Mouse (Mus musculus) large intestine, adult 2 months (tissue): ENCODE measurements around the gene Slc35c2. TPM values are rescaled to one million over a fixed set of nuclear protein-coding genes. Genes with fewer than 3 reads are reported as not detected.

Experiments used
- DNase-seq: peaks from one replicate; pipeline ENCODE4 v3.0.0-alpha.2; 2012; ENCODE audit warnings: low read depth, low spot score
- WGBS: fragments of 180-500 bp; shearing (Covaris S2); methylation state at CpG from one replicate; pipeline ENCODE4 v1.1.7; 2018; 5-methylcytosine and 5-hydroxymethylcytosine counted together
- polyA plus RNA-seq: library from polyadenylated mRNA; depleted of rRNA; stranded (reverse); fragments of >200 nt; gene quantifications from 2 replicates; pipeline ENCODE4 v1.2.3, GENCODE M21; 2012

Gene Slc35c2
- polyA plus RNA-seq, 1 experiment, result 67.5 TPM

- 75% methylated on average over 10 of the region's 10 CpGs for WGBS
- no peak for DNase-seq
Observed at GRCm38 (mm10) chr2:165316204-165316603, 28.5 kb upstream of the Slc35c2 start.

GRCm38 (mm10) chr2:165314197-165314596 is 26.5 kb upstream of the Slc35c2 start:
- DNase-seq, result no peak
- WGBS, result 88% methylated on average over 8 of the region's 8 CpGs

DNA sequence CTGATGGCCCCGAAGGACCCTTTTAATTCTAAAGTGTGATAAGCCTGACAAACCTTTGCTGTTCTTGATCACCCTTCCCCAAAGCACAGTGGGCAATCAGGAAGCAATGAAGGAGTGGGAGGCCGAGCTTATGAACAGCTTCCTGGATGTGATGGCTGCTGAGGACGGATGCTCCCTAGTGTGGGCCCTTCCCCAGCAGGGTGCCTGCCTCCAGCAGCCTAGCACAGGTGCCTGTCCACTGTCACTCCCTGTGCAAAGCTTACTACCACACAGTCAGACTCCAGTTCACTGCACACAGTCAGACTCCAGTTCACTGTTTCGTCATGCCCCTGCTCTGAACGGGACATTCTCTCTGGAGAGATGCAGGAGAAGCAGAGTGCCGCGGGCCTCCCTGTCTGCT is 24.7 kb upstream of the Slc35c2 start:
- 72% methylated on average over 7 of the region's 7 CpGs for WGBS
- DNase-seq, result no peak

GRCm38 (mm10) chr2:165311577-165311976 is 23.9 kb upstream of the Slc35c2 start:
- DNase-seq, result no peak
- WGBS, result 82% methylated on average over 12 of the region's 12 CpGs

DNA sequence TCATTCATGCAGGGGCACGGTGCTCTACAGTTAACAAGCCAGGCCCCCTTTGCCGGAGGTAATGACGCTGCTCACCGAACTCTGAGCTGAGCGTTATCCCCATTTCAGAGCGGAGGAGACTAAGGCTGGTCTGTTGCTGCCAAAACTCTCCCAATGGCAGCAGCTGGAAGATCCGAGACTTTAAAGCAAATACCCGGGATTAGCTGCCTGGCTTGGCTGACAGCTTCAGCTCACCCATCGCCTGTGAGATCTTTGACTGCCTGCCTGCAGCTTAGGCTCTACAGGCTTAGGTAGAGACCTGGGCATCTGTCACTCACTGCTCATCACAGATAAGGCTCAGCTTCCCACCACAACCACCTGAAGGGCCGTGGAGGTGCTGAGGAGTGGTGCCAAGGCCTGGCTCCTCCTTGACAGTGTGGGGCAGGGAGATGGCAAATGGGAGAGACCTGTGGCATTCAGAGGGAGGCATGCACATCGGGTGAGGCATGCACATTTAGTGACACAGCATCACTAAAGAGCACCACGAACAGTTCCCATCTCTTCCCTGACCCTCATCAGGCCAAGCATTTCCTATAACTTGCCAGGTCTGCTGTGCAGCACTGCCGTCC is 23.3 kb upstream of the Slc35c2 start:
- DNase-seq, result no peak
- WGBS, result 83% methylated on average over 13 of the region's 13 CpGs

DNA sequence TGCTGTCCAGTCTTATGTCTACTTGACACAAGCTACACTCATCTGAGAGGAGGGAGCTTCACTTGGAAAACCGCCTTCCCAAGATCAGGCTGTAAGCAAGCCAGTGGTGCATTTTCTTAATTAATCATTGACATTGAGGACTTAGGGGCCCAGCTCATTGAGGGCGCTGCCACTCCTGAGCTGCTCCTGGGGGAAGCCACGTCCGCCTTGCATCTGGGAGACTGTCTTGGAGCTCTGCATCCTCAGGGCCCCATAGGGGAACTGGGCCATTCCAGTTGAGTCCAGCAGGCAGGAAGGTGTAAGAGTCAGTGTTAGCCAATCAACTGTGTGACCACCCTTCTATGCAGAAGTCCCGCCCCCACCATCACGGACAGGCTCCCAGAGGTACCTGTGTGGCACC is 20.1 kb upstream of the Slc35c2 start:
- DNase-seq, result no peak
- 83% methylated on average over 6 of the region's 6 CpGs for WGBS

GRCm38 (mm10) chr2:165305438-165305837 is 17.8 kb upstream of the Slc35c2 start:
- DNase-seq, result no peak
- 78% methylated on average over 8 of the region's 8 CpGs for WGBS

- 94% methylated on average over 19 of the region's 19 CpGs for WGBS
- no peak for DNase-seq
Observed at GRCm38 (mm10) chr2:165304819-165305218, 17.1 kb upstream of the Slc35c2 start.

DNA sequence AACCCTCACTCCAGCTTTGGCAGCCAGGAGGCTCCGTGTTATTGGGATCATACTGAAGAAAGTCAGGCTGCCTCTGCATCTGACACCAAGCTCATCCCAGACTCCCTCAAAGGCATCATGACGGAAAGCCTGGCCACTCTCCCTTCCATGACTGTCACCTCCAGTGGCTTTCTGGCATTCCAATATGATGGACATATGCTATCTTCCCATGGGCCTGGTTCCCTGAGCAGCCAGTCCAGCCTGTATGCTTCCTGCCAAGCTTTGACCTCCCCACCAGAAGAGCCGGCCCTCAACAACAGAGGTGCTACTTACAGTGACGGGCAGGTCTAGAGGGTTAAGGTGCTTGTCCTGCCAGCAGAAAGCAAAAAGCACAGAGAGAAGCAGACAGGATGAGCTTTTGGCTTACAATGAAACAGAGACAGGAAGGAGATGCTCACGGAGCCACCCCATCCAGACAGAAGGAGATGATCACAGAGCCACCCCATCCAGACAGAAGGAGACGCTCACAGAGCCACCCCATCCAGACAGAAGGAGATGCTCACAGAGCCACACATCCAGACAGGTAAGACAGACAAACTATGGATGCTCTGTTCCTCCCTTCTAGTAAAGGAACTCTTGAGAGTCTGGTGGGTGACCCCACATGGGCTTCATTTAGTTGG is 15.8 kb upstream of the Slc35c2 start:
- 92% methylated on average over 6 of the region's 6 CpGs for WGBS
- no peak for DNase-seq

GRCm38 (mm10) chr2:165301409-165301808 is 13.7 kb upstream of the Slc35c2 start:
- WGBS, result 80% methylated on average over 3 of the region's 3 CpGs
- DNase-seq, result no peak

DNA sequence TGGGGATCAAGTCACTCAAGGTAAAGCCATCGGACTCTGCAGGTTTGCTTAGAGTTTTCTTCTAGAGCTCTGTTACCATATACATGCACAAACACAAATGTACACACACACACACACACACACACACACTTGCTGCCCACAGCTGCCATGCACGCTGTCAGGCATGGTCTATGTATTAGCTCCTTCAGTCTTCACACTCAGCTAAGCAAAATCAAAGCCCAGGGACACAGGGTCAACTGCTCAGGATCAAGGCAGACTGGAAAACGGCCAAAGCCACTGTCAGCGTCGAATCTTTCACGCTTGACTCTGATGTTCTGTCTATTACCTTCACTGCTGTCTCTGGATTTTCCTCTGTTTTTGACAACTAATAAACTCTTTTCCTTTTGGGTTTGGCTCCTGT is 13.2 kb upstream of the Slc35c2 start:
- 89% methylated on average over 6 of the region's 6 CpGs for WGBS
- DNase-seq, result no peak

DNA sequence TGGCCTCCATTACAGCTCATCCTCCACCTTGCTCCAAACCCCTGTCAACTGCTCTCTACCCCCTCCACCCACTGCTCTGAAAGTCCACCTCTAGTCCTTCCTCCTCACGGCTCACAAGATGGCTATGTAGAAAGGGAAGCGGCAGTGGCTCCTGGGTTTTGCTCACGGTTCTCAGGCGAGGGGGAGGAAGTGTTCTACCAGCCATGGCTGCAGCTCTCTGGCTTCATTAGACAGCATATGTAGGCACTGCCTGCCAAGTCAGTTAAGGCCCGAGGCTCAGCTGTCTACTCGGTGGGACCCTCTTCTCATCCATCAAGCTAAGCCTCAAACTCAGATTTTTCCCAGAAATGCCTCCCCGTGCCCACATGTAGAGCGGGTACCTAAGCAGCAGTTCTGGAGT is 12.8 kb upstream of the Slc35c2 start:
- no peak for DNase-seq
- 87% methylated on average over 8 of the region's 8 CpGs for WGBS

- 74% methylated on average over 11 of the region's 11 CpGs for WGBS
- no peak for DNase-seq
Observed at GRCm38 (mm10) chr2:165297429-165297828, 9.8 kb upstream of the Slc35c2 start.

- 89% methylated on average over 18 of the region's 18 CpGs for WGBS
Observed at GRCm38 (mm10) chr2:165296571-165296970, 8.9 kb upstream of the Slc35c2 start.

DNA sequence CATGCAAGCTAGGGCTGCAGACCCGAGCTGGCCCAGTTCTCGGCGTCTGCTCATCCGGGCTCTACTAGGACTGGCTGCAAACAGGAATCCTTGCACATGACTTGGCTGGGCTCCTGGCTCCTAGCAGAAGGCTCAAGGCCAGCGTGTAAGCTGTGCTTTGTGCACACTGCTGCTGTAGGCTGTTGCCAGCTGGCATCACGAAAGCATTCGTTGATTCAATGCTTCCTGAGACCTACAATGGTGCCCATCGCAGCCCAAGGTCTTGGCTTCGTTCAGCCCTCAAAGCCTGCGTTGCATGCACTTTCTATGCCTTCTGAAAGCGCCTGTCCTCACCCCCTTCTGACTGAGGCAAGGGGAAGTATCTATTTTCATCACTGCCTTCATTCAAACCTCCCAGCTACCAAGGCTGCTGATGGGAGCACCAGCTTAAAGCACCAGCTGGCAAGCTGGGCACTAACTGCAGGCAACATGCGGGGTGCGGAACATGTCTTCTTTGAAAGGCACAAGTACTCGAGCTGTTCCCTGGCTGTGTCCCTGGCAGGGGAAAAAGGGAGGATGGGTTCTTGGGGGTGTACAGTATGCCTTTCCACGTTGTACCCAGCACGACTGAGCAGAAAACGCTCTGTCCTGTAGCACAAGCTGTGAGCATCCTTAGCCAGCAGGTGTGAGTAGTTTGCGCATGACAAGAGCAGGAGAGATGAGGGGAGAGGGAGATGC is 804 bp upstream of the Slc35c2 start:
- no peak for DNase-seq

More at GRCm38 (mm10) chr2:165296571-165296970, 8.9 kb upstream of the Slc35c2 start:
- no peak for DNase-seq

DNA sequence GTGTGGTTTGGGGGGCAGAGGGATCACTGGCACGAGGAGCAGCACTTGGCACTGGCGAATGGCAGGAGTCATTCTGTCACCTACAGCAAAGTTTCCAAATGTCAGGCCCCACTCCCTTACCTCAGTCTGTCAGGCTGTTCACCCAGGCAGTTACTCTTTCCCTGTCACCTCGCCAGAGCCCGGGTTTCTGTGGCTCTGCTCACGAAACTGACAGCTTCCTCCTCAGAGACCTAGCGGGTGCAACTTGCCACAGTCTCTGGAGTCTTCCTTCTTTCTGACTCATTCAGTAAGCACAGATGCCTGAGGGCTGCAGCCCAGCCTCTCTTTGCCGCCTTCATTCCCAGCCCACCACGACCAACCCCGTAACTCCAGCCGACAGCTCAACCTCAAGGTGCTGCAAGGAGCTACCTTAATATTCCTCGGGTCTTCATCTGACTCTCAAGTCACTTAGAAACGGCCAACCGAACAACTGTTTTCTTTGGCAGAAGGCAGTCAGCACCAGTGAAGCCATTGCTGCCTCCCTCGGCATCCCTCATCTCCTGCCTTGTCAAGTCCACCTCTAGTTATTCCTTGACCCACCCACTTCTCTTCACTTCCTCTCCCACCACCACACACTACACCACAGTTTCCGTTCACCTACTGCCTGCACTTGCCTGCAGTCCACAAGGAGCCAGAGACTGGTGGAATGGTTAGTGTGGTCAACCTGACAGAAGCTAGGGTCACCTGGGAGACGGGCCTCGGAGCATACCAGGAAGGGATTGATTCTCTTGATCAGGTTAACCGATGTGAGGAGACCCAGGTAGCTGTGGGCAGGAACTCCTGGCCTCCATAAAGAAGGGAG is 1.1 kb downstream of the Slc35c2 start:
- 46% methylated on average over 18 of the region's 18 CpGs for WGBS
- no peak for DNase-seq

More for the DNA sequence above, 804 bp upstream of the Slc35c2 start:
- 47% methylated on average over 18 of the region's 18 CpGs for WGBS

DNA sequence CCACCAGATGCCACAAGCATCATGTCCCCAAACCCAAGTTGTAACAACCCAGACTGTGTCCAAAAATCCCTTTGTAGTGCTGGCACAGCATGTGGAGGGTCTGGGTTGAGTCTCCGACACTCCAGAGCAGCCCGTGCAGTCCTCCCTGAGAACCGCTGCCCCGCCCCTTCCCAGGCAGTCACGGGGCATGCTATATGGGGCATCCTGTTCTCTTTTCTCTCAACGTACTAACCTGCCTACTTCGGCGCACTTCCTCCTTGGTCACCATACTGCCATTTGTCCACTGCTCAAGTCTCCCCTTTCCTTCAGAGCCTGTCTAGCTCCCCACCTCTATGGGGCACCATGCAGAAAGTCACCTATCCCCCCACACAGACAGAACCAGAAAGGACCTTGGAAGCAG is 2.0 kb downstream of the Slc35c2 start:
- 84% methylated on average over 8 of the region's 8 CpGs for WGBS
- DNase-seq, result no peak

DNA sequence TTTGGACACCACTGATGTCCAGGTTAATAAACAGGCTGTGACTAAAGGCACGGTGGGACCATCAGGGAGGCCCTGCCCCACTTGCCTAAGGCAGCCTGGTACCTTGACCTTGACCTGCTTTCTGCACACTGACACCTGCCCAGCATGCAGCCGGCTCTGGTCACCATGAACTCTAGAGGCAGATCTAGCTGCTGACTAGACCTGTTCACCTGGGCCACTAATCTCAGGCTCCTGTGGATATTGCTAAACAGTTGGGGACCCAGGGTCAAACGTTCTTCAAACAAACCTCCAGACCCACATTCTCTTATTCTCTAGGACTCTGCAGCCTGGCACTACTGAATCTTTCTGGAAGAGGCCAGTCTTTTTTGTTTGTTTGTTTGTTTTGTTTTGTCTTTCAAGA is 2.6 kb downstream of the Slc35c2 start:
- DNase-seq, result no peak
- WGBS, result 68% methylated on average over 3 of the region's 3 CpGs

DNA sequence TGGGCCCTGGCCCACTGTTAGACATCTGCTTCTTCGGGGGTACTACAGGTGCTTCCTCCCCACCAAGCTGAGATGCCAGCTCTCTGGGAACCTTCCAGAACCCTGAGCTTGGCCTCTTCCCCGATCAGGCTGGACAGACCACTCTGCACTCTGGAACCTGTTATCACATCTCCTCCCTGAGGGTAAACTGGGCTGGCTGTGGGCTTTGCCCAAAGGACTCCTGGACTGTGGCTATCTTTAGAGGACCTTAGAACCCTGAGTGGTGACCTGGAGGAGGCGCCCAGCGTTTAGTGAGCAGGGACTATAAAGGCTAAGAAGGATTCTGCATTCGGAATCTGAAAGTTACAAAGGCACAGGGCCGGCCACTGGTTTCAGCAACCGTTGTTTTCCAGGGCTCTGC is 3.3 kb downstream of the Slc35c2 start:
- DNase-seq, result no peak
- 86% methylated on average over 7 of the region's 7 CpGs for WGBS

- DNase-seq, result no peak
Observed at GRCm38 (mm10) chr2:165283644-165284043, 4.0 kb downstream of the Slc35c2 start.

More at GRCm38 (mm10) chr2:165283644-165284043, 4.0 kb downstream of the Slc35c2 start:
- WGBS, result 76% methylated on average over 3 of the region's 3 CpGs
